Mouse (Mus musculus) cerebellum, adult 11 months (tissue): ENCODE results near the gene Mcm8.

Source experiments
- DNase-seq: peaks from one replicate; pipeline ENCODE4 v3.0.0; 2022

The Mcm8 gene

DNA sequence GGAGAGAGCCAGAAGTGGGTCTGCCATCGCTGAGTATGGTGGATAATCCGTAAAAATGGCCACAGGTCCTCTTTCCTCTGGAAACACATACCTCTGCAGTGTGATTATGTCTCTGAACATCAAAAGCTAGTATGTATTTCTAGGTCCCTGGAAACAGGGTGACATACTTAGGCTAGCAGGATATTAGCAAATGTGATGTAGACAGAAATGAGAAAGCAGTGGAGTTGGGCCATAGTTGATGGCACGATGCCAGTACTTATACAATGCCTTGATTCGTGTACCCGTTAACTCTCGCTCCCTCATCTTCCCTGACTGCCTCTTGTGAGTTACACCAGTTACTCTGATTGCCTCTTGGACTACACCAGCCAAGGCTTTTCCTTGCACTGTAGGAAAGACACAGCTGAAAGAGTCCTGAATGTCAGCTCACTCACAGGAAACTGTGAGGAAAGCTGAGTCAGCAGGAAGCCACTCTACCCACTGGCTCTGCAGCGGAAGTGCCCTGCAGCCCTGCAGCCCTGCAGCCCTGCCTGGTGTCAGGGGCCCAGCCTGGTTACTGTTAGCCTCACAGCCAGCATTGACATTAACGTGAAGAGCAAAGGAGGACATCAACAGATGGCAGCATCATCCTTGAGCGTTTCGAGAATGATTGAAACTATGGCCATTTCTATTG lies 57.9 kb downstream of the Mcm8 start:
- no peak for DNase-seq

DNA sequence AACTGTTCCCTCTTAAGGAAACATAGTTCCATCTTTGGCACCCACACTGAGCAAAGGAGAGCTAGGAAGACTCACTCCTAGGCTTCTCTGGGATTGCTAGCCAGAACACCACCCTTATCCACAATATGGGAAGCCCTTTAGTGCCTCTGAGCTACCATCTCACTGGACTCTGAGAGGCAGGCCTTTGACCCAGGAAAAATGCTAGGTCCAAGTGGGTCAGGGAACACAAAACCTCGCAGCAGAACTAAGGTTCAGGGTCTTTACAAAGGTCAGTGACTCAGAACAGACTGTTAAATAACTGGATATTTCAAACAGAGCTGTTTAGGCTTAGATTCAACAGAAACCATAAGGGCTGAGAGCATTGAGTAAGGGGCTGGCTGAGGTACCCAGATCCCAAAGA lies 61.0 kb downstream of the Mcm8 start:
- DNase-seq: no peak

DNA sequence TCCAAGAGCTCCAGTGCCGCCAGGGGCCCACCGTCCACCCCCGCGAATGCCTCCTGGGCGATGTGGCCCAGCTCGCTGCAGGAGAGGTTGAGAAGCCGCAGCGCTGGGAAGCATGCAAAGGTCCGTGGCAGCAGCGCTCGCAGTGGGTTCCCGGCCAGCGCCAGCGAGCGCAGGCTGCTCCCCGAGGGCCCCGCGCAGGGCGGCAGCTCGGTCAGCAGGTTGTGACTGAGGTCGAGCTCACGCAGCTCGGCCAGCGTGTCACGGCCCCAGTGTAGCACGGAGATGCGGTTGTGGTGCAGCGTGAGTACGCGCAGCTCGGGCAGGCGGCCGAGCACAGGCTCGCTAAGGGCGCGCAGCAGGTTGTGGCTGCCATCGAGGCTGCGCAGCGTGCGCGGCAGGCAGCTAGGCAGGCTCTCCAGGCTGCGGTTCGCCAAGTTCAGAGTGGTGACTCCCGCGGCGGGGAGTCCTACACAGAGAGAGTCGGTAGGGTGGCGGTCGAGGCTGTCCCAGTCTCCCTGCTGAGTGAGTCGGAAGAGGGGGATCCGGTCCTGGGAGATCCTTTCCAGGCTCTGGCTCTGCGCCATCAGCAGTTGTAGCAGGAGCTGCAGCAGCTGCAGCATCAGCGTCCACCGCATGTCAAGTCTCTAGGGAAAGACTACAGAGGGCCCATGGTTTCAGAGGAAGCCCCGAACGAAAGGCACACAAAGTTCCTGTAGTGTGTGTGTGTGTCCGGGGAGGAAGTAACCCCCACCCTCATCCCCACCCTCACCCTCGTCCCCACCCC lies 63.5 kb downstream of the Mcm8 start:
- no peak for DNase-seq

DNA sequence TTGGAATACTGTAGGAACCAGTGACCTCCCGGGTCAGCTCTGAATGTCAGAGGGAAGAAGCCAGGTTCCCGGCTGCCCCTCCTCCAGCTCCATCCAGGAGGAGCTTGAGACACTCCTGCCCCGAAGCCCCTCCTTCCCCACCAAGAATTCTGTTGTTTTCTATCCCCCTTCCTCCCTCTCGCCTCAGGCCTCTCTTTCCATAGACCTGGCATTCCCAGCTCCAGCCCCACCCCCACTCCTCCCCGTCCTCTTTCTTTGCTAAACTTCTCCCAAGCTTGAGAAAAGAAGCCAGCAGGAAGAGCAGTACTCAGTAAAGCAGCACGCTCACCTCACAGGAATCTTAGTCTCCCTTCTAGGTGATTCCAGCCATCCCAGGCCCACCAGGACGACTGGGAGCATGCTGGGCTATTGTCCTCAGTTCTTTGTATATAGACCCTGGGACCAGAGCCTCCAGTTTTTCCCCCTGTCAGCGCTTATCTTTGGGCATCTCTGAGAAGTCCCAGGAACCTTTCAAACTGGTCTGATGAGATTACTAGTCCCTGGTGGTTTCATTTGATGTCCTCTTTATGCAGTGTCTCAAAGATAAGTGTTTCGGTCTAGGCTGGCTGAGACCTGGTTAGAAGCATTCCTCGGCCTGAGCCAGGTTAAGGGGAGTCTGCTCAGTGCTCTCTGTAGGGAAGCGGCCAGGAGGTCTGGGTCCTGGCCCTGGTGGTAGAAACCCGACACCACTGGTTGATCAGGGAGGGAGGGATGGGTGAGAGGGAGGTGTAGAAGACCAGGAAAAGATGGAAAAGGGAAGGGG lies 65.1 kb downstream of the Mcm8 start, which contains the start of gene Lrrn4:
Lrrn4 (minus strand) TSS at position 48 of the 802 bp plus-strand sequence.
- no peak for DNase-seq

DNA sequence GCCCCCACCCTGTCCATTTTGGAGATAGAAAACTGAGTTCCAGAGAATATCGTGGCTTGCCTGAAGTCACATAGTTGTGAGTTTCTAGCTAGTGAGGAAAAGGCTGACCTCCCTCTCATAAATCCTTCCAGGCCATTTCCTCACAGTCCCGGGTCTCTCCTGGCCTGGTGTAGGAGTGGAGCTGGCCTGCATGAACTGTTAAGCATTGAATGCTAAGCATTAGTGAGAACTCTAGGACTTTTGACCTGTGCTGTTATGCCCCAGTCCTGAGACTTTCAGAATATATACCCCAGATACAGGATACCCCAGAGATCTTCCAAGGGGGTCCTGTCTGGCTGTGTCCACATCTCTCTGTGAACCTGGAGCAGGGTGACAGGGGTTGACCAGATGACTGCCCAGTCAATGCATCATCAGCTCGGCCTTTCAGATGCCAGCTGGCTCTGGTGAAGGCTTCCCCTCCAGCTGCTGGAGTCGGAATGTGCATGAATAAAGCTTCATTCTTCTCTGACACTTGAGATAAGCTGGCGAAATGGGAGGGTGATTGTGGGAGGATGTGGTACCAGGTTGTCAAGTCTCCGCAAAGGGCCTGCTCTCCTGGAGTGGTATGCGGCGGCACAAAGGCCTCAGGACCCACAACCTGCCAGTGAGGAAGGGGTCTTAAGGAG lies 68.5 kb downstream of the Mcm8 start:
- DNase-seq: no peak

DNA sequence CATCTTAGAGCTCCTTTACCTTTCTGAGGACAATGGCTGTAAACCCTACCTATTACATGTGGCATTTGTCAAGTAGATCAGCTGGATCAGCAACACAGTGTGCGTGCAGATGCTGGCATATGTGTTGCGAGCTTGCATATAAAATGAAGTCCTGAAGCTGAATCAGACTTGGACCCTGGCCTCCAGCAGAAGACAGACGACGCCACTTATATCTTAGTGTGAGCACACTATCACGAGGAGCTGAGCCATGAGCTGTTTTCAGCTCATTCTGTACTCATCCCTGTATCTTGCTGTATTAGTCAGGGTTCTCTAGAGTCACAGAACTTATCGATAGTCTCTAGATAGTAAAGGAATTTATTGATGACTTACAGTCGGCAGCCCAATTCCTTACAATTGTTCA lies 69.4 kb downstream of the Mcm8 start:
- DNase-seq: no peak
